Mouse (Mus musculus): ENCODE data around the gene Ttll5. TPM values are rescaled to one million over a fixed set of nuclear protein-coding genes. Genes with fewer than 3 reads are reported as not detected.

The Ttll5 gene
- polyA plus RNA-seq, 1 experiment, result 31.2 TPM

DNA sequence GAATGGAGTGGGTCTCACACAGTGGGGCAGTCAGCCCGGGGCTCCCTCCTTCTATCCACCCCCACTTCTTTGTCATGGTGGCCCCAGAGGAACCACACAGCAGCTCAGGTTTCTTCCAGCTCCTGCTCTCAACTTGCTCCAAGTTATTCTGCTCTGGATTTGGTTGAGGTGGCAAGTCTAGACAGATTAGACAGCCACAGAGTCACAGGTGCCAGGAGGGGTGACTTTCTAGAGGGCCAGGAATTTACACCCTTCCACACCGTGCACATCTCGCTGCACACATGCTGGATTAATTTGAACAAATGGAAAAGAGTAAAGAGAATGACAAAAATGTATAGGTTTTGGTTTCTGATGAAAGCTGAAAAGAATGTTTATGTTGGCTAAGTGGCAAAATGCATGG, 276.3 kb downstream of the Ttll5 start:
- peaks cover 4% of the 10 kb centered on the region; the same call in 1 of the 2 replicates for H3K4me1 ChIP-seq (ENCODE audit: control insufficient read depth, insufficient read depth, low read length)
- no peak for TF ChIP-seq POLR2A (IDR thresholded peaks at IDR 0.05; ENCODE audit: extremely low read depth, insufficient read depth, low read length)
- no peak for TF ChIP-seq CTCF (IDR thresholded peaks at IDR 0.05; ENCODE audit: extremely low read depth, insufficient read depth, low read length)
- H3K27ac ChIP-seq (ENCODE audit: insufficient read depth, low read length), result no peak overlapping the region
- H3K4me3 ChIP-seq (ENCODE audit: insufficient read depth, low read length), result no peak overlapping the region

DNA sequence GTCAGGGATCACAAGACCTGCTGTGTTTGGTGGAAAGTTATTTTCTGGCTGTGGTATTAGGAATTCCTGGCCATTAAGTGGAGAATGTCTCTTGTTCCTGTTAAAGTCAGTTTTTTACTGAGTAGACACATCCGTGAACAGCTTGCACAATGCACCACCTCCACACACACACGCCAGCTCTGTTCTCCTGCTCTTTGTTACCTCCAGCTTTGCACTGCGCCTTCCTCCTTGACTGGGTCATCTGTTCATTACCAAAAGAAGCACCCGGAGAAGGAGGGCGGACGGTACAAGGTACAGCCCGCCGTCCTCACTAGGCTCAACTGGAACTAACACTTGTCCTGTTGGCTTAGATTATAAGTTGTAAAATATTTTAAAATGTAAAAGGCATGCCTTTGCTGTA, 278.2 kb downstream of the Ttll5 start:
- TF ChIP-seq POLR2A (IDR thresholded peaks at IDR 0.05; ENCODE audit: extremely low read depth, insufficient read depth, low read length), result no peak
- no peak for TF ChIP-seq CTCF (IDR thresholded peaks at IDR 0.05; ENCODE audit: extremely low read depth, insufficient read depth, low read length)

DNA sequence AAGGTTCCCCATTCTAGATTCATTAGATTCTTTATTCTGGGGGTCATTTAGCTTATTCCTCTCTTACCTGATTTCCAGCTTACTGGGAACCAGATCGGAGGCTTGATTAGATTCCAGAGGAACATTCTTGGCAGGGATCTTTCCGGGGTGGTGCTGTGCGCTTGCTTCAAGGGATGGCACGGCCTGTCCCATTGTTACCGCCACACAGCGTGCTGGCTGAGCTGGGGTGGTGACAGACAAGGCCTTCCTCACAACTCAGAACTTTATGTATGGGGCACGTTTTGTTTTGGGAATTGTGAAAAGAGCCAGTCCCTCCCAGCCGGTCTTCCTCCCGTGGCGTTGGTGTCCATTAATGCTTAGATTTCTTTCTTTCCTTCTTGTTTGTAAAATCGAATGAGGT, 278.9 kb downstream of the Ttll5 start:
- TF ChIP-seq CTCF (IDR thresholded peaks at IDR 0.05; ENCODE audit: extremely low read depth, insufficient read depth, low read length), result no peak
- no peak for TF ChIP-seq POLR2A (IDR thresholded peaks at IDR 0.05; ENCODE audit: extremely low read depth, insufficient read depth, low read length)
- H3K4me3 ChIP-seq (ENCODE audit: insufficient read depth, low read length), result no peak overlapping the region
- H3K27ac ChIP-seq (ENCODE audit: insufficient read depth, low read length), result peak overlapping the region; percentile 71
- peaks cover 4% of the 10 kb centered on the region; the same call in 1 of the 2 replicates for H3K4me1 ChIP-seq (ENCODE audit: control insufficient read depth, insufficient read depth, low read length)

More for the DNA sequence above, 278.2 kb downstream of the Ttll5 start:
- peak overlapping the region; percentile 71 for H3K27ac ChIP-seq (ENCODE audit: insufficient read depth, low read length)
- H3K4me3 ChIP-seq (ENCODE audit: insufficient read depth, low read length), result no peak overlapping the region
- peaks cover 4% of the 10 kb centered on the region; the same call in 1 of the 2 replicates for H3K4me1 ChIP-seq (ENCODE audit: control insufficient read depth, insufficient read depth, low read length)

- TF ChIP-seq CTCF (IDR thresholded peaks at IDR 0.05; ENCODE audit: extremely low read depth, insufficient read depth, low read length) (no peak), POLR2A (IDR thresholded peaks at IDR 0.05; ENCODE audit: extremely low read depth, insufficient read depth, low read length) (no peak)
- H3K4me3 ChIP-seq (ENCODE audit: insufficient read depth, low read length), result no peak overlapping the region
- H3K27ac ChIP-seq (ENCODE audit: insufficient read depth, low read length), result peak overlapping the region; percentile 71
- H3K4me1 ChIP-seq (ENCODE audit: control insufficient read depth, insufficient read depth, low read length), result peaks cover 4% of the 10 kb centered on the region; the same call in 1 of the 2 replicates
Measured at GRCm38 (mm10) chr12:86103852-86104251, 279.4 kb downstream of the Ttll5 start.

- TF ChIP-seq CTCF (IDR thresholded peaks at IDR 0.05; ENCODE audit: extremely low read depth, insufficient read depth, low read length), result no peak
- TF ChIP-seq POLR2A (IDR thresholded peaks at IDR 0.05; ENCODE audit: extremely low read depth, insufficient read depth, low read length), result no peak
- no peak overlapping the region for H3K4me3 ChIP-seq (ENCODE audit: insufficient read depth, low read length)
- peak overlapping the region; percentile 71; the same call in 1 of the 2 replicates for H3K27ac ChIP-seq (ENCODE audit: insufficient read depth, low read length)
- H3K4me1 ChIP-seq (ENCODE audit: control insufficient read depth, insufficient read depth, low read length), result peaks cover 4% of the 10 kb centered on the region; the same call in 1 of the 2 replicates
Measured at GRCm38 (mm10) chr12:86104297-86104696, 279.8 kb downstream of the Ttll5 start.

GRCm38 (mm10) chr12:86105546-86105945, 281.1 kb downstream of the Ttll5 start:
- H3K27ac ChIP-seq (ENCODE audit: insufficient read depth, low read length), result peak overlapping the region; percentile 33; the same call in 1 of the 2 replicates

DNA sequence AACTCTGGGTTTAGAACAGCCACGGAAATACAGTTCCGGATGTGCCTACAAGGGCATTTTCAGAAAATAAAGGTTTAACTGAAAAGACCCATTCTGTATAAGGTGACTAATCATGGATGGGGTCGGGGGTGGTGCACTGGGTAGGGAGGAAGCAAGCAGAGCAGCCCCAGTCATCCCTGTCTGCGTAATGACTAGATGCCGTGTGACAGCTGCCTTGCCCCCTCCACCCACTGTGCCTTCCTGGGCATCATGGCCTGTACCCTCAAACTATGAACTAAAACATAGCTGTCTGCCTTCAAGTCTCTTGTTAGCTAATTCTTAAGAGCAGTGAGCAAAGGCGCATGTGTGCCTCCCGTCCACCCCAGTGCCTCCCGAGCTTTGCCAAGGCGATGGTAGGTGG, 281.6 kb downstream of the Ttll5 start:
- Histone ChIP-seq H3K4me3 (ENCODE audit: insufficient read depth, low read length) (no peak overlapping the region), H3K27ac (ENCODE audit: insufficient read depth, low read length) (peak overlapping the region; percentile 33; the same call in 1 of the 2 replicates), H3K4me1 (ENCODE audit: control insufficient read depth, insufficient read depth, low read length) (peaks cover 4% of the 10 kb centered on the region; the same call in 1 of the 2 replicates)
- no peak for TF ChIP-seq CTCF (IDR thresholded peaks at IDR 0.05; ENCODE audit: extremely low read depth, insufficient read depth, low read length)
- TF ChIP-seq POLR2A (IDR thresholded peaks at IDR 0.05; ENCODE audit: extremely low read depth, insufficient read depth, low read length), result no peak

More at GRCm38 (mm10) chr12:86105546-86105945, 281.1 kb downstream of the Ttll5 start:
- H3K4me3 ChIP-seq (ENCODE audit: insufficient read depth, low read length), result no peak overlapping the region
- peaks cover 4% of the 10 kb centered on the region; the same call in 1 of the 2 replicates for H3K4me1 ChIP-seq (ENCODE audit: control insufficient read depth, insufficient read depth, low read length)
- TF ChIP-seq POLR2A (IDR thresholded peaks at IDR 0.05; ENCODE audit: extremely low read depth, insufficient read depth, low read length) (no peak), CTCF (IDR thresholded peaks at IDR 0.05; ENCODE audit: extremely low read depth, insufficient read depth, low read length) (no peak)

- no peak for TF ChIP-seq POLR2A (IDR thresholded peaks at IDR 0.05; ENCODE audit: extremely low read depth, insufficient read depth, low read length)
- TF ChIP-seq CTCF (IDR thresholded peaks at IDR 0.05; ENCODE audit: extremely low read depth, insufficient read depth, low read length), result no peak
- H3K27ac ChIP-seq (ENCODE audit: insufficient read depth, low read length), result no peak overlapping the region
- no peak overlapping the region for H3K4me3 ChIP-seq (ENCODE audit: insufficient read depth, low read length)
- H3K4me1 ChIP-seq (ENCODE audit: control insufficient read depth, insufficient read depth, low read length), result peaks cover 3% of the 10 kb centered on the region; the same call in 1 of the 2 replicates
Measured at GRCm38 (mm10) chr12:86107645-86108044, 283.2 kb downstream of the Ttll5 start.

GRCm38 (mm10) chr12:86109531-86109930, 285.1 kb downstream of the Ttll5 start:
- Histone ChIP-seq H3K4me1 (ENCODE audit: control insufficient read depth, insufficient read depth, low read length) (no peaks in the 10 kb centered on the region), H3K4me3 (ENCODE audit: insufficient read depth, low read length) (no peak overlapping the region), H3K27ac (ENCODE audit: insufficient read depth, low read length) (no peak overlapping the region)
- TF ChIP-seq CTCF (IDR thresholded peaks at IDR 0.05; ENCODE audit: extremely low read depth, insufficient read depth, low read length) (no peak), POLR2A (IDR thresholded peaks at IDR 0.05; ENCODE audit: extremely low read depth, insufficient read depth, low read length) (no peak)

DNA sequence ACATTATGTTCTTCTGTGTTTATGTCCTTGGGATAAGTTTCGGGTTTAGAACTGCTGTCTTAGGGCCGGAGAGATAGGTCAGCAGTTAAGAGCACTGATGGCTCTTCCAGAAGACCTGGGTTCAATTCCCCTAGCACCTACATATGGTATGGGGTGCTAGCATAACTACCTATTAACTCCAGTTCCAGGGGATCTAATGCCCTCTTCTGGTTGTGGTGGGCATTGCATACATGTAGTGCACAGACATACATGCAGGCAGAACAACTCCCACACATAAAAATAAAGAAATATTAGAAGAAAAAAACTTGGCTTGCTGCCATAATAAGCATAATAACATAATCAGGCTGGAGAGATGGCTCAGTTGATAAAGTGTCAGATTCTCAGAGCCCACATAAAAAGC, 286.2 kb downstream of the Ttll5 start:
- no peak overlapping the region for H3K4me3 ChIP-seq (ENCODE audit: insufficient read depth, low read length)
- H3K4me1 ChIP-seq (ENCODE audit: control insufficient read depth, insufficient read depth, low read length), result no peaks in the 10 kb centered on the region
- H3K27ac ChIP-seq (ENCODE audit: insufficient read depth, low read length), result no peak overlapping the region
- TF ChIP-seq POLR2A (IDR thresholded peaks at IDR 0.05; ENCODE audit: extremely low read depth, insufficient read depth, low read length), result no peak
- TF ChIP-seq CTCF (IDR thresholded peaks at IDR 0.05; ENCODE audit: extremely low read depth, insufficient read depth, low read length), result peak; percentile 8; the same call in 1 of the 2 replicates

Other genes starting within 250 kb of the Ttll5 start
- 55.9 and 56.0 TPM in 2 replicates for gene Jdp2, start 225.6 kb upstream of the Ttll5 start, polyA plus RNA-seq (2012; rRNA removed)
- 0.89 and 0.94 TPM in 2 replicates for gene Batf, start 138.0 kb upstream of the Ttll5 start, polyA plus RNA-seq (2012; rRNA removed)
- 3.3 and 4.3 TPM in 2 replicates for gene Flvcr2, start 78.1 kb upstream of the Ttll5 start, polyA plus RNA-seq (2012; rRNA removed)
- gene Erg28, start 109 bp upstream of the Ttll5 start, polyA plus RNA-seq (2012; rRNA removed), result 54.5 and 59.0 TPM in 2 replicates